Mouse (Mus musculus): ENCODE results near the gene Ptprd.
"Not testable (repeated sequence)": the region's sequence is repeated elsewhere in the genome, so short reads cannot be mapped to it uniquely, and the experiment has no call there.

Ptprd gene

DNA sequence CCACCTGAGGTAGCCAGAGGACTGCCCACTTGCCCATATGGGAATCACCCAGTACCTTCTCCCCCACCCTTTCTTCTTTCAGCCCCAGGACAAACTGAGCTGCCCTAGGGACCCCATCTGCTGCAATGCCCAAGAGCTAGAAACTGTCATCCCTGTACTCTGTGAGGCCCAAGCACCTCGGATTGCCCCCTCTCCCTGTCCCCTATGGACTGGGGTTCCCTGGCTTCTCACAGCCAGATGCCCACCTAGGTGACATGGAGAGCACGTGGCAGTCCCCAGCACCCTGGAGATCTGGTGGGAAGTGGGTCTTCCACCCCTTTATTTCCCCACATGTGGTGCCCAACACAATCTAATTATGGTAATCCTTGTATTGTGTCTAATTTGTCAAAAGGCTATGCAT, 331.5 kb downstream of the Ptprd start:
- no peak for DNase-seq

DNA sequence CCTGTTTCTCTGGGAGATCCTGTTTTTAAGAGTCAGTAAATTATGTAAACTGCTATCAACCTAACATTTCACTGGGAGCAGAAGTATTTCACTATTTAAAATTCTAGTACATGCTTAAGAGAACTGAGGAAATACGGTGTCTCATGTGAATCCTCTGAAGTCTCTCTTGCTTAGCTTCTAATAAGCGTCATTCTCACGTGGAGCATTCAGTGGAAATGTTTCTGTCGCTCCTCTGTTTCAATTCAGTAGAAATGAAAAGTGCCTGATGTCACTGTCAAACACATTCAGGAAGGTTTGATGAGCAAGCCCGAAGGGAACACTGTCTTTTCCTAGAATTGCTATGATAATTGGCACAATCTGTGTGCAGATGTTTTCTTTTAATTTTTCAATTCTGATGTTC, 350.5 kb downstream of the Ptprd start:
- DNase-seq: no peak

DNA sequence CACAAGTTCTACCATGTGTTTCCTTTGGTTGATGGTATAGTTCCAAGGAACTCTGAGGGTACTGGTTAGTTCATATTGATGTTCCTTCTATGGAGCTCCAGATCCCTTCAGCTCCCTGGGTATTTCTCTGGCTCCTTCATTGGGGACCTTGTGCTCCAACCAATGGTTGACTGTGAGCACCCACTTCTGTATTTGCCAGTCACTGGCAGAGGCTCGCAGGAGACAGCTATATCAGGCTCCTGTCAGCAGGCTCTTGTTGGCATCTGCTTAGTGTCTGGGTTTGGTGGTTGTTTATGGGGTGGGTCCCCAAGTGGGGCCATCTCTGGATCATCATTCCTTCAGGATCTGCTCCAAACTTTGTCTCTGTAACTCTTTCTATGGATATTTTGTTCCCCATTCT, 414.4 kb downstream of the Ptprd start:
- not testable (repeated sequence) for DNase-seq

DNA sequence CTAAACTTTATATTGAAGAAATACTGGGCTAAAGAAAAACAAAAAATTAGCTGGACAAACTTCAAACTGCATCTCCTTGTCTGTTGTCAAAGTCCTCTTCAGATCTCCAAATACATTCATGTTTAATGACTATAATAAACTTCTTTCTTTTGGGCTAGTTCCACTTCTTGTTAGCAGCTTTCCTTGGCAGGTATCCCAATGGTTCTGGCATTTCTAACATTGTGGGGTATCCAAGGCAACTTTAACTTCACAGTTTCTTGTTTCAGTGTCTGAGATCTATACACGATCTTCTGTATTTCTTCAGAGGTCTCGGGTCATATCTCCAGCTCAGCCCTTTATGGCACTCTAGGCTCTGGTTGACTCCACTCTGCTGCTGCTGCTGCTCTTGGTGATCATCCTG, 434.5 kb downstream of the Ptprd start:
- DNase-seq: no peak

DNA sequence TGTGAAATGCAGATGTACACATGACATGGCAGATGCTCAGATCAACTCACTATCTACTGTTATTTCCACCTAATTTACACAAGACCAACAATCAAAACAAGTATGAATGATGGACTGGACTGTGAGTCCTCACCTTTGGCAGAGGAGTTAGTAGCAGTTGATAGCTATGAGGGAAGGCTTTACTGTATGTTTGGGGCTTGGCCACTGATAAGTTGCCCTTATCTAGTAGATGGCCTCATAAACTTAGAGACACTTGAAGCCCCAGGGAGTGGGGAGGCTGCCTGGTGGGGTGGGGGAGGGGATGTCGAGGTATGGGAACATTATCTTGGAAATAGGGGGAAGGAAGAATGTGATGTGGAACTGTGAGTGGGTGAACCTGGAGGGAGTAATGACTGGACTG, 448.0 kb downstream of the Ptprd start:
- no peak for DNase-seq

DNA sequence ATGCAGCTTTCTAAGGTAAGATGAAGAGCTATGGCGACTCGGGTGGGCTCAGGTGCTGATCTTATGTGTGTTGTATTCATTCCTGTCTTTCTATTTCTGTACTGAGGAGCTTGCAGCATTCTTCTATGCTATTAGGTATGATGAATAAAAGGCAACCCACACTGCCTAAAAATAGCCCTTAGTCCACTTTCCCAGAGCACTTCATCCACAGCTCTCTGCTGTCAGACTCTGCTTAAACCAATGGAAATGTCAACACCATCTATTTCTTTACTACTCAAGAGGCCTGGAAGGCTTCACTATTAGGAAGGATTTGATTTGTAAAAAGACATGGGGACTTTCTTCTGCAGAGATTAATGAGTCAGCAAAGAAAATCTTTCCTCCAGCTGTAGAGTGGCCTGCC, 468.4 kb downstream of the Ptprd start:
- DNase-seq: no peak

DNA sequence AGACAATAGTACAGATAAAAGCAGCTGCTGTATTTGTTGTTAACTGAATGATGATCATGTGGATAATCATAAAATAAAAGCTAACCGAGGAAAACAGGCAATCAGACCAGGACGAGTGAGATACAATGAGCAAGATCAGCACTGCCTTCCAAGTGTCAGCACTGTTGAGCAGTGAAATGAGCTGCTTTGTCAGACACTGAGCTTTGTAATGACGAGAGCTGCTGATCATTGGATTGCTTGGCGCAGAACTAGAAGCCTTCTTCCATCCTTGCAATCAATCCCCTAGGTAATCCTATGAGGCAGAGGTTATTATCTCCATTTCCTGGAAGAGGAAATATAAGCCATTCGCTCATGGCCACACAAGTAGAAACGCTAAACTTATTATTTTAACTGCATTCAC, 489.9 kb downstream of the Ptprd start:
- no peak for DNase-seq

DNA sequence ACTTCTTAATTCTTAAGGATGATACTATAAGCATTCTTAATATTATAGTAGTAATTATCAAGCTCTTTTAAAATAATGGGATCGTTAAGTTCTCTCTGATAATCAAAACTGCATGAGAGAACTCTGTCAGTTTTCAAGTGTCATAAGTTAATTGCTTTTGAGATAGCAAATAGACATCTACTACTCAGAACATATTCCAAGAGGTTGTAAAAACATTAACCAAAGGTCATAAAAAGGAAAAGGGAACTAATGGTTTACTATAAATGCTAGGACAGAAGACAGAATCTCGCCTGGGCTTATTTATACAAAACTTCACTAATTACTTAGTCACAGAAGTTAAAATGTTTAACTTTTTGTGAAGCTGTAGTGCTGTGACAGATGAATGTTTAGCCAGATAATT, 494.0 kb downstream of the Ptprd start:
- DNase-seq: no peak

DNA sequence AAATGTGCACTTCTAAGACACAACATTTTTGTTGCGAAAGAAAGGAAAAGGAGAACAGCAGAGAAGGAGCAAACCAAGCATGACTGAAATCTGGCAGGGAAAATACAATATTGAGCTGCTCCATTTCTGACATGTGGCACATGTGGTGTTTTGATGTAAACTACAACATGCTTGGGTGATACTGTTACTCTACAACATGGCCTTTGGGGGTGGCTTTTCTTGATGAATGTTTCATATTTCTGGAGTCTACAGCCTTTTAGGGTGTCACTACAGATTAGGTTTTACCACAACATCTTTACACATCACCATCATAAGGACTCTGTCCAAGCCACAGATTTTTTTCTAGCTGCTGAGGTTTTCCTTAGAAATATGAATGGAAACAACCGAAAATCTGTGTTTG, 501.5 kb downstream of the Ptprd start:
- DNase-seq: no peak

DNA sequence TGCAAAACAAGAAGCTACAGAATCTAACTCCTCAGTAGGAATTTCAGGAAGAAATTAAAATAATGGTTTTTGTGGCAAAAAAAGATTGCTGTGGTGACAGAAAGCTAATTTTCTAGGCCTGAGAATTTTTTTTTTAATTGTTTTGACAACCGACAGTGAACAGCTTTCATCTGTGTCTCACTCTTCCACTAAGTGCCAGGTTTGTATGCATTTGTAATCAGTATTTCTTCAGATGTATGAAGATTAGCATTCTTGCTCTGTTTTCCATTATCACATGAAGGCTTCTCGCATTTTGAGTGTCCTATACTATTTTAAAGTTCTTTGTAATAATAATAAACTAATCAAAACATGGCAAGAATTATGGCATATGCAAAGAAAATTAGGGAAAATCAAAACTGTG, 513.5 kb downstream of the Ptprd start:
- no peak for DNase-seq

DNA sequence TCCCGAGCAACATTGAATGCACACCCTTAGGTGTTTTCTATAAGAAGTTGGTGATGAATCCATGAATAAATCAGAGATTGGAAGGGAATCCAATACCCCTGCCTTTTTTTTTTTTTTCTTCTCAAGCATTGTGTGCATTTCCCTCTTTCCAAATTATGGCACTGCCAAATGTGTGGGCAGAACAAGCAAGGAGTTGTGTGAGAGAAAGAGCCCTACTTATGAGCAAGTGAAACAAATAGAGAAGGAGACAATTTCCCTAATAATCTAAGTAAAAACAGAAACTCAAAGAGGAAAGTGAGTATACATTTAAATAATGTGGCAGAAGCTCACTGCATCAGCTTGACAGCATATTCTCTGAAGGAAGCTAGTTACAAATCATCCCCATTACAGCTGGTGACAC, 536.0 kb downstream of the Ptprd start:
- no peak for DNase-seq

DNA sequence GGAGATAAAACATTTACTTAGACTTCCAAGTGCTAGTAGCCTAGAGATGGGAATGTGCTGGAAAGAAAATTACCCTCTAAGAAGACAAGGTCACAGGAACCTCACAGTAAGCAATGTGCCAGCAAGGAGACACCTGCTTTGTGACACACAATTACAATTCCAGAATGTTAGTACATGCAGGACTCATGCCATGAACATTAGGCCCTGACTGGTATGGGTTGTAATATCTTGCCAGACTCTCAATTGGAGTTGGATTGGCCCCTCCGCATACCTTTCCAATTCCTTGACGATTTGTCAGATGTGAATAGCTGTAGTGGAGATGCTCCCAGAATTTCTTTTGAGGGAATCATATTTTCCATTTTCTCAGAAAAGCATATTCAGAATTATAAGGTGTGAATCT, 547.0 kb downstream of the Ptprd start:
- no peak for DNase-seq

DNA sequence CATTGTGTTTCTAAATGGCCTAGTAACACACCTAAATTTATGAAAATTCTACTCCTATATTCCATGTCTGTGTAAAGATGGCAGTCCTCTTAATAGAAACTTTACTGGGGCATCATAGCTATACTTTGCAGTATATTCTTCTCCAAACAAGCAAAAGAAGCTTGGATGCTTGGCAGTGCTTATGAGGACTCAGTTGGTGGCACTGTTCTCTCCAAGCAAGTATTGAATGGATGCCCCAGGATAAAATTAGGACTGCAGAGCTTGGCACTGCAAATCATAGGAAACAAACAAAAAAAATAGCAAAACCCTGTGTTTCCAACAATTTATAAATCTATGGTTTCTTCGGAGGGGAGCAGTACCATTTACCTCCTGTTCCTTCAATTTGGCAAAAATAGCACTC, 549.5 kb downstream of the Ptprd start:
- no peak for DNase-seq

DNA sequence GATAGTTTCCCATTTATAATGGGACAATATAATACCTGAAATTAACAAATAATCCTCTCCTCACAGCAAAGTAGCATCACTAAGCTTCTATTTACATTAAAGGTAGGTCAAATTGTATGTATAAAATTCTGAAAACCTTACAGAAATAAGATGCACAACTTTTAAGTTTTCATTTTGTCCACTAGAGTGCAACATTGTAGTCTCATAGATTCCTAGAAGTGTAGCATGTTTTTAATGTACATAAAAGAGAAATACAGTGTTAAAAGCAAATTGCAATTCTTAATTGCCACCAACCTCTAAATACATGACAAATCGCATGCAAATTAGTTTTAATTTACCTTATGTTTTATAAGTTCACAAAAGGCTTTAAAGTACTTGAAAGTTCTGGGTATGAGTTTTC, 556.1 kb downstream of the Ptprd start:
- DNase-seq: no peak

DNA sequence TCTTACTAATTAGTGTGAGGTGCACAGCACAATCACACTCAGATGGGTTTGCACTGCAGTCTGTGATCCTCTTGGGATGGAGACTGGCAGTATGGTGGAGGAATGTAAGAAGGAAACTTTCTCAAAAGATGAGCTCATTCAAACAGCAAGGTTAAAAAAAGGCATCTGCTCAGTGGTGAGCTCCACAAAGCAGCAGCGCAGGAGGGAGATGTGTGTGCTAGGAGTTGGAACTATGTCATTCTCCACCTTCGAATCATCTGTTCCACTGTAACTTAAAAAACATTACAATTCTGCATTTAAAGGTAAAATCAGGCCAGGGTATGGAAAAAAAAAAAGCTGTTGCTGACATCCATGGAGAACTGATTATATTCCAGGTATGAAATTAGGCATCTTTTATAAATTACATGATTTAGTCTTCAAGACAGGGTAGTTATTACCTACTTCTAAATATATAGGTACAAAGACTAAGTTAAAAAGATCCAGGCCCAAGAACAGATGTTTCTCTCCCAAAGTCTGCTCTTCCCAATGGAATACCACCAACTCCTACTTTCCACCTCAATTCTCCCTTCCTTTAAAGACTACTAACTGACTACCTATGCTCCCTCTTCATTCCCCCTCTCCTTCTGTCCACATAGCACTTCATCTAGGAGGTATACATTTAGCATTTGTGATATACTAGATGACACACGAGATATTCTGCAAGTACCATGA, 562.0 kb downstream of the Ptprd start:
- no peak for DNase-seq

DNA sequence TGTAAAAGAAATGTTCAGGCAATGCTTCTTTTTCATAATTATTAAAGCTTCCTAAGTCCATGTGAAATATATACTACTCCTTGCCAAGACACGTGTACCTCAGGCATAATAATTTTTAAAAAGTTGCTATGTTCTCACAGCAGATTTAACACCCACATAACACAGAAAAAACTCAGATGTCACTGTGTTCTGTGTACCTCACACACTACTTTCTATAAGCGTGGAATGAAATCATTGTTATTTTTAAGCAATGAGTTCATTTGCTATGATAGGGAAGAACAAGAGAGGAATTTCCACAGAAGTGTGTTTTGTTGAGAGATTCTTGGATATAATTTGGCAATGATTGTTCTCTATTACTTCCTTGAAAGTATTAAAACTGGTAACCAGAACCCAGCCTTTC, 562.9 kb downstream of the Ptprd start:
- no peak for DNase-seq

DNA sequence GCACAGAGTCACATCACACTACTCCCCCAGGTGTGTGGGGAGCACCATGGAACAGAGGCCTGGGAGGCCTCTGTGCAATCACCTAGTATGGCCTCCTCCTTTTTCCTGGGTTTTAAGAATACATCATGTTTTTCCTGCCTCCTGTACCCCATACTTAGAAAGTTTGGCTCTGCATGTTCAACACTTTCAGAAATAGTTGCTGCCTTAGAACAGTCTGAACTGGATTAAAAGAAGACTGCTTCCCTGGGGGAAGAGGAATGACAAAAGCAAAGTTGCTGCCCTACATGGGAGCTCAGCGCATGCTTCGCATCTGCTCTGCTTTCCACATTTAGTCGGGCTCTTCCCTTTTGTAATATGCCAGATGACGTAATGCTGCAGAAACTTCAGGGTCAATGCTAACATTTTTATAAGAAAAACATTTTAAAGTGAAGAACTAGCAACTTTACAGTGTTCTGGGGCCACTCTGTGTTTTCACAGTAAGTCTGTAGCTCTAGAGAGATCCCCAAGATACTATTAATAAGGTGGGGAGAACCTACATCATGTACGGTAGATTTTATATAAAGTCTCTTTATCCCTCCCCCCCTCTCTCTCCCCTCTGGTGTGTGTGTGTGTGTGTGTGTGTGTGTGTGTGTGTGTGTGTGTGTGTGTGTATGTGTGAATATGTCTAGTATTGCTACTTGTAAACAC, 564.2 kb downstream of the Ptprd start:
- DNase-seq: no peak

DNA sequence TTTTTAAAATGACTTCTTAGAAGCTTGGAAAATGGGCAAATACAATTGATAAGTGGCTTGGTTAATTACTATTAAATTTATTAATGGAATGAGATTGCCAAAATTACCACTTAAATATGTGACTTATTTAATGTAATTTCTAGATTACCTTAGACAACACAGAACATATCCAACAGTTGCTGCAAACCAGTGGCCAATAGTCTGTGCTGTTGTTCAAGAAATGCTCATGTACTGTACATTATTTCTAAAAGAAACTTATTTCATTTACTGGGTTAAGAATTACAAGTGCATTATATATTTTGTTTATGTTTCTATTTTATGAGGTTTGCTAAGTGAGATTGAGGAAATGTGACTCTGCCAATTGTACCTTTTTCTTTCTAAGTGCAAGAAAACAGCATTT, 567.3 kb downstream of the Ptprd start:
- DNase-seq: no peak

DNA sequence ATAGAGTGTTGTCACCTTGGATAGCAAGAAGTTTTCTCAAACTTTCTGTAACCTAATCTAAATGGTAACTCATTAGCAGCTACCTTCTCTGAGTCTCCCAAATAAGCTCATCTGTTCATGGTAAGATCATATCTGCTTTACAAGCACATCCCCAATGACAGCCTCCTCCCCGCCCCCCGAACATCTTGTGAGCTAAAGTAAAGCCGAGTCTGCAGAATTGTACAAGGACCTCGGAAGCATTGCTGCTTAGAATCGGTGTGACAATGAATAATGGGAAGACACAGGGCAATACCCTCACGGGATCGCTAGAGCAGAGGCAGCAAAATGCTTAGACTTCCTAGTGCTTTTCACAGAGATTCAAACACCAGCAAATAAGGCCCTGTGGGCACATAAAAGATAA, 571.7 kb downstream of the Ptprd start:
- no peak for DNase-seq

DNA sequence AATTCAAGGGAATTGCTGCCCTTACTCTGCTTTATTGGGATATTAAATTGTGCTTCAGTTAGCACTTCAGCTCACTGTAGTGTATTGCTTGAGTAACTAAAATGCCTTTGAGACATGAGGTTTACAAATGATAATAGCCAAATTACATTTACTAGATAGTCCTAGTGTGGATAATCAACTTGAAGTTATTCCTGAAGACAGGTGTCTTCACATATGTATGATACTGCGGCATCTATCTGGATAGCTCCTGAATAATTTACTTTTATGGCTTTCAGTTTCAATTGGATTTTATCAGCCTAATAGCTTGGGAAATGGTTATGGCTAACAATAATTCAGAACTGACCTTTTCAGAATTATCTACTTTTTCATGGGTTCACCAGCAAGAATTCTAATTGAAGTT, 598.6 kb downstream of the Ptprd start:
- no peak for DNase-seq

DNA sequence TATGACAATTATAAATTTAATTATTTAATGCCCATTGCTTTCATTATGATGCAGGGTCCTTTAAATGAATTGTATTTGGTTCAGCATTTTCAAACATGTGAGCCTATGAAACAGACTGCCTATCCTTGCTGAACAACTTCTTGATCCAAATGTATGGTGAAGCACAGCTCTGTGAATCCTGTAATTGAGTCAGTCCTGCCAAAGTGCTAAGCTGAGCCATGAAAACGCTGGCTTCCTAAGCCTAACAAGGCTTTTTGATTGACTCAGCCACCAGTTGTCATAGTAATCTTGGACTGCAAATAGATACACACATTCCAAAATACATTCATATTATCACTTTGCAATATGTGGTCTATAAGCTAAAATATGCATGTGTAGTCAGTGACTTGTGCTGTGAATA, 625.1 kb downstream of the Ptprd start:
- no peak for DNase-seq

DNA sequence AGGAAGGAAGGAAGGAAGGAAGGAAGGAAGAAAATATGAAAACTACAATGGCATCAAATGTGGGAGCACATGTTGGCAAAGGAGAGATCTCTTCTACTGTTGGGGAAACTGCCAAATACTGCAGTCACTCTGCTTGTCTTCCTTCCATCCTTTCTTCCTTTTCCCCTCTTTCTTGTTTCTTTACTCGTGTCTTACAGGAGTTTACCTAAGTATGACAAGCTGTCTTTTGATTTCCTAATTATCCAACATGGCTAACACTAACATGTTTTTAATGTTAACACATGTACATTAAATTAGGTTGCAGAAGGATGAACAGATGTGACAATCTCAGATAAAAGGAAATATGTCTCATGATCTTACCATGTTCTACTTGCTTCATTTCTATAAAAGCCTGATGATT, 625.5 kb downstream of the Ptprd start:
- no peak for DNase-seq

DNA sequence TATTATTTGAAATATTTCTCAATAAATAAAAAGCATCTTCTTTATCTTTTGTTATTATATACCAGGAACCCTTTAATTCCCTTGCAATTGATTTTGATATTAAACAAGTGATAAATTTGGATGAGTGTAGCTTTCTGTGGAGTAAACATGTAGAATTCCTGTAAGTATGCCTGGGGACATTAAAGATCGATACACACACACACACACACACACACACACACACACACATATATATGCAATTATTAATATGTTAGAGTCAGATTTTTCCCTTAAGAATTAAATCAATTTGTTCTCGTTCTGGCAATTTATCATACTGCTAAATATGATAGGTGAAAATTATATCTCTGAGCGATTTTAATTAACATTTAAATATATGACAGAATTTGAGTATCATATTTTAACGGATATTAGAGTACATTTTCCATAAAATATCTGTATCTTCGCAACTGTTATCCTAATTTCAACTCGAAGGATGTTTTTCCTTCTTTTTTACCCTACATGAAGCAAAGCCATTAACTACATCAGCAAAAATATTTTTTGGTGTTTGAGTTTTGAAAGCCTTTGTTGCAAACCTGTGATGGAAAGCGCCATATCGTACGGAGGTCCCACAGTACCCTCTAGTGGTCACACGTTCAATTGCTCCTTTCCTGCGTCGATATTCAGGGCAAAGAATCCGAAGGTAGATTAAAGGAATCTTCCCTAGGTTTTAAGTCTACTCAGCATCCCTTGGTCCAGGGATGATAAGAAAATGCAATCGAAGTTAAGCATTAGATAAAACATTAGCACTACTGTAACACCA, 653.2 kb downstream of the Ptprd start:
- peak; percentile 49 for DNase-seq

DNA sequence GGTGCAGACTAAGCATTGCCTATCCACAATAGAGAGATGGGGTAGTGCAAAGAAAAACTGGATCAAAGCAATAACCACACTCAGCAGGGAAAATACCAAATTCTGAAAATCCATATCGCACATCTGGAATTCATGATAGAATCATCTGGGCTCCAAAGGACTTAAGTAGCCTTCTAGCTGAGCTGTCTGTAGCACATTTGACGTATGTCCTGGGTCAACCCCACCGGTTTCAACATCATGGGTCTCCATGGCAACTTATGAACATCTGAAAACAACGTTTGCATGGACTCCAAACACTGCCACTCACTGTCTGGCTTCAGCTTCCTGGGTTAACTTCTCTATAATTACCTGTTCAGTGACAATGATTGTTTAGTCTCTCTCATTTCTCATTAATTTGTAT, 655.9 kb downstream of the Ptprd start:
- DNase-seq: no peak

Measured in right cerebral cortex, postnatal 14 days (tissue).